Mouse (Mus musculus) layer of hippocampus, postnatal 10 days (tissue): Measurements from ENCODE around the gene Muc1. TPM values are rescaled to one million over a fixed set of nuclear protein-coding genes. Genes with fewer than 3 reads are reported as not detected.
"Not testable (repeated sequence)": the region's sequence is repeated elsewhere in the genome, so short reads cannot be mapped to it uniquely, and the experiment has no call there.

Source experiments
- DNase-seq, 2 experiments: peaks; one replicate each; pipeline ENCODE4 v3.0.0; 2021; ENCODE audit warnings: low spot score in 2 of 2
- total RNA-seq, 2 experiments: library from RNA; stranded (reverse); gene quantifications; 2 replicates each; pipeline ENCODE4 v1.2.3; 2021

The Muc1 gene
- total RNA-seq, 2 experiments from 2014 or later = 0.66 to 0.89 TPM

- DNase-seq = no peak
Measured at GRCm38 (mm10) chr3:89209731-89210130, 19.1 kb upstream of the Muc1 start.

DNA sequence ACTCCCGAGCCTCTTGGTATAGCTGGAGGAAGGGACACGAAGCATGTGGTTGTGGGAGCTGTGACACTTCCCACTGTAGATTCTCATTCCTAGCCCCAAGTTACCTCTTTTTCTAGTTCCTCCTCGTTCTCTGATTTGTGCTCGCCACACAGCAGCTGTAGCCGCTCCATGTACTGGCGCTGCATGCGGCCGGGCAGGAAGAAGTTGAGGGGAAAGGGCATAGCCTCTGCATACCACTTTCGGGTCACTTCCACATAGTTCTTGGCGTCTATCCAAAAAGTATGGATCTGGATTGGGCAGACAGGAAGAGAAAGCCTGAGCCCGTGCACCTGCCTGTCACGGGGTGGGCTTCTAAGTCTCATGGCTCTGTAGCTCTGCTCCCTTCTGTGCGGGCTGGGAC, 18.7 kb upstream of the Muc1 start:
- no peak for DNase-seq

DNA sequence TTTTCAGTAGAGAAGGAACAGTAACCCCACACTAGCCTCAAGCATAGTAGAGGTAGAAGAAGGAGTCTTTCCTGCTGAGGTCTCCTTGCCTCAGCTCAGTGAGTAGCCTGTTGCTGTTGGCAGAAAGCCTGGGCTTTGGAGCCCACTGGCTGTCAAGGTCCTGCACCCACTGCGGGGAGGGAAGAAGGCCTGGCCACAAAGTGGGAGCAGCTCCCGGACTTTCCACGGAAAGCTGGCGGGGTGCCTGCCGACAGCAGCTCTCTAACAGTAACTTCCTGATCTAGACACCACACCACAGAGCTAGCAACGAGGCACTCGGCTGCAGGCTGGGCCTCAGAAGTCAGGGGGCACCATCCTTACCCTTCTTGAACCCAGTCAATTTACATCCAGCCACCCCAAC, 18.1 kb upstream of the Muc1 start:
- DNase-seq = peak in 1 of 2 experiments; percentile 26

DNA sequence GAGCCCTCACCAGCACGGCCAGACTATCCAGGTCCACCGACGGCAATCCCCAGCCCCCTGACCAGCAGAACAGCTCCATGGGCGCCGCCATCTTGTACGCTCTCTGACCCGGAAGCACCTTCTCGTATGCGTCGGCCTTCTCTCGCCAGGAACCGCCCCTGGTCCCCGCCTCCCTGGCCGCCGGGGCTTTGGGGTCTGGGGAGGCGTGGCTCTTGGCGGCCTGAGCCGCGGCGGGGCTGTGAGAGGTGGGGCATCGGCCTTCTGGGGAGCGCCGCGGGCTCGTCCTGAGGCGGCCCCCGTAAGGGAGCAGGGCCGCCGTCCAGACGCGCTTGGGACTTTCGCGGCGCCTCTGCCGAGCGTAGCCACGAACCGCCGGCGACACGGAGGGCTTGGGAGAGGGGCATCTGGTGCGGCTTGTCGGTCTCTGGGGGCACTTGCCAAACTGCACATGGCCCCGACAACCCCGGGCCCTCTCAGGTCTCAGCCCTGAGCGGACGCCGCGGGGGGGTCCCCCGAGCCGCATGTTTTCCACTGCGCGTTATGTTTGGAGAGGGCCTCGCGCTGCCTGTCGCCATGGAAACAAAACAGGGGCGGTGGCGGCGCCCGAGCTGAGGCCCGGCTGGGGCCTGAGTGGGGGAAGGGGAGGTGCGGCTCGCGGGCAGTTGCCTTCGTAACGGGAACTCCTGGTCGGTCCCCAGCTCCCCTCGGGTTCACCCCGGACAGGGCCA, 14.9 kb upstream of the Muc1 start:
- peak; percentile 90 to 92 for DNase-seq

- DNase-seq = peak in 1 of 2 experiments; percentile 18
Measured at GRCm38 (mm10) chr3:89214681-89215411, 14.0 kb upstream of the Muc1 start, which contains the start of gene Thbs3. Thbs3 (plus strand) TSS chr3:89215180.

DNA sequence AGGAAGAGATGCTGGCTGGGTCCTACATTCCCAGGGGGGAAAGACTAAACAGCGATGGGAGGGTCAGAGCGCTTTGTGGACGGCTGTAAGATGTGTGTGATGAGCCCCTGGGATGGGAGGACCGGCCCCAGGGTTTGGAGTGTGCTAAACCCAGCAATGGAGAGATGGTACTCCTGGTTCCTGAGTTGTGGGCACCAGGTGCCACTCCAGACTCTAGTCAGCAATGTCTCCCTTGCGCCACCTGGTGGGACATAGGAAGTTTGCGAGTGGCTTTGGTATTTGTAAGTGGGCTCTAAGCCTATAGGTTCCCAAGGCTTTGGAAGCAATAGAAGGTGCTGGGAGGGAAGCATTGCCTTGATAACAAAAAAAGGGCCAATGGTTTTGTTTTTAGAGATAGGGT, 13.0 kb upstream of the Muc1 start:
- DNase-seq = peak; percentile 86 to 90

GRCm38 (mm10) chr3:89216407-89216806, 12.4 kb upstream of the Muc1 start:
- DNase-seq = not testable (repeated sequence)

DNA sequence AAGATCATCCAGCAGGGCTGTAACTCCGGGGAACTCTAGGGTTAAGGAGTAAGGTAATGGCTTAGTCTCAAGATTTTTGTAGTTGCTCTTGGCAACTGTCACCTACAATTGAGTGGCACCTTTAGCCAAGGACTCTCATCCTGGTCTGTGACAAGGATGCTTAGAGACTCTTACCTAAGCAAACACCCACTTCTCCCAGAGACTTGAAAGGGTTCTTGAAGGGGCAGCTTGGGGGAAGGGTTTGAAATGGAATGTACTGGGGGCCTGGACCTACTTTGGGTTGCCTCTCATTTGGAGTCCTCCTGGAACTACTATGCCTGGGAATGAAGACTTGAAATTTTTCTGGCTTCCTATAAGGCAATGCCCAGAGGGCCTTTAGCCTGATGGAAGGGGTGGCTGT, 10.6 kb upstream of the Muc1 start:
- no peak for DNase-seq

- no peak for DNase-seq
Measured at GRCm38 (mm10) chr3:89219546-89219945, 9.3 kb upstream of the Muc1 start.

GRCm38 (mm10) chr3:89221167-89221566, 7.7 kb upstream of the Muc1 start:
- no peak for DNase-seq

- peak in 1 of 2 experiments; percentile 21 for DNase-seq
Measured at GRCm38 (mm10) chr3:89224796-89225195, 4.1 kb upstream of the Muc1 start.

GRCm38 (mm10) chr3:89225321-89225815, 3.5 kb upstream of the Muc1 start:
- DNase-seq = no peak

DNA sequence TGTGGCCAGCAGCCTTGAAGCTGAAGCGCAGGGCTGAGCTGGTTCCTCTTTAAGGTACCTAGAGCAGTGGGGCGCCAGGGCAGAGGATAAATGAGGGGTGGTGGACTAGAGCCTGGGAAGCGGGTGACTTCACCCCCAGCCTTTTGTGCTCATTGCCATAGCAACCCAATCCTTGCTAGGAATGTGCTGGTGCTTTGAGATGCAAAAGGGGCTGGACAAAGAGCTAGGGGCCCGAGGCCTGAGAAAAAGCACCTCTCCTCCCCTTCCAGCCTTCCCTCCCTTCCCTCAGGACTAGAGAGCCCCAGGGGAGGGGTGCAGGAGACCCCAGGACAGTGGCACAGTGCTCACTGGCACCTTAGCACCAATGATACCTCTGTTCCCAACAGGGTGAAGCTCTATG, 2.9 kb upstream of the Muc1 start:
- peak in 1 of 2 experiments; percentile 62 for DNase-seq

- no peak for DNase-seq
Measured at GRCm38 (mm10) chr3:89226361-89226760, 2.5 kb upstream of the Muc1 start.

- DNase-seq = no peak
Measured at GRCm38 (mm10) chr3:89226900-89227299, 2.0 kb upstream of the Muc1 start, which contains the start of gene Mtx1. Mtx1 (minus strand) TSS chr3:89227088.

DNA sequence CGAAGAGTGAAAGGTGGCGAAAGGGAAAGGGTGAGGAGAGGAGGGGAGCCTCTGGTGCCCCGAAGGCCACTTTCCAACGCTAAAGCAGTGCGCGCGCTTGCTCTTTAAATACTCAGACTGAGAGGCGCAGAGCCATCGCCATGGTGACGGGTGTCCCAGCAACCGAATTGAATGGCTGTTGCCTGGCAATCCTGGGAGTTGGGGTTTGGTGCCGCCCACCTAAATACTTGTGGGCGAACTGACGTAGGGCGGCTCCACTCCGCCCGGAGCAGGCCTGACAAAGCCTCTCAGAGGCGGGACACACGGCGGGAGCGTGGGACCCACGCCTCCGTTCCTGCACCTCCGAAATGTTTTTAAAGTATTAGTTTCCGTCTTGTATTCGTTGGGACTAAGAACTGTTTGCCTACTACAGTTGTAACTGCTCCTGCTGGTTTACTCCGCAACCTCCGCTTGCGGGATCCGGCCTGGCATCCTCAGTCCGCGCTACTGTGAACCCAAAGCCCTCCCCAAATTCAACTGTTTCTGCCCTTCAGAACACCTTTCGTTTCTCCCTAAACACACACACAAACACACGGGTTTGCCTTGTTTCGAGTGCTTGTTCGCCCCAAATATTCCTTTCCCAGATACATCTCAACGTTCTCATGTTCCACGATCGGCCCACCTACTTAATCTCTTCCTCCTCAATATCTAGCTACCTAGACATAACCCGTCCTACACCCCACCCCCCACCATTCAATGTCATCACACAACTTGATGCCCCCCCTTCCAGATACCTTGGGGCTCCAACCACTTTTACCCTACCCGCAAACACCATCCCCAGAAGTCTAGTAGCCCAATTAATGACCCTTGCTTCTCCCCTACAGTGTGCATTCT, 1.3 kb upstream of the Muc1 start:
- peak; percentile 88 to 91 for DNase-seq

GRCm38 (mm10) chr3:89228180-89228549, 692 bp upstream of the Muc1 start:
- DNase-seq = peak; percentile 90 to 91

DNA sequence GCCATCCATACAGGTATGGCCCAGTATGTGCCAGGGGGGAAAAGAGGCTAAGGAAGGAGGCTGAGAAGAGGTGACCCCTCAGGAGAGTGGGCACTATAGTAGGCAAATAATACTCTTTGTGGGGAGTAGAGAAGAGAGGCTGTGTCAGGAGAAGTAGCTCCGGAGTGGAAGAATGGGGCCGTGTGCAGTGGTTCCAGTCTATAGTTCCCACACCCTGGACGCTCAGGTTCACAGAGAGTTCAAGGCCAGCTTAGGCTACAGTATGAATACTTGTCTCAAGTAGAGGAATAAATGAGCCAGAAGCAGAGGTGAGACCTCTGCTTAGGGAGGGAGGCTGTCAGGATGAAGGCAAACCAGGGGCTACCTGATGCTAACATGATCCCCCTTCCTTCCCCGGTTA, 419 bp downstream of the Muc1 start:
- DNase-seq = no peak

- DNase-seq = no peak
Measured at GRCm38 (mm10) chr3:89230561-89230960, 1.7 kb downstream of the Muc1 start.

DNA sequence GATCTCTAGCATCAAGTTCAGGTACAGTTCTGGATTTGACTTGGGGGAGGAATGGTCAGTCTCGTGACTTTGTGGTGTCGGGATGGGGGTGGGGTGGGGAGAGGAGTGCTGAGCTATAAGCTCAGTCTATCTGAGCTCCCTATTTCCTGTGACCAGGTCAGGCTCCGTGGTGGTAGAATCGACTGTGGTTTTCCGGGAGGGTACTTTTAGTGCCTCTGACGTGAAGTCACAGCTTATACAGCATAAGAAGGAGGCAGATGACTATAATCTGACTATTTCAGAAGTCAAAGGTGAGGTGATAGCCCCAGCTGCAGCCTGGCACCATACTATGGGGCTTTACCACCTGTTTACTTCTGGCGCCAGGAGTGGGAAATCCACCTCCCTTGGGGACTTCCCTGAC, 2.5 kb downstream of the Muc1 start:
- no peak for DNase-seq

DNA sequence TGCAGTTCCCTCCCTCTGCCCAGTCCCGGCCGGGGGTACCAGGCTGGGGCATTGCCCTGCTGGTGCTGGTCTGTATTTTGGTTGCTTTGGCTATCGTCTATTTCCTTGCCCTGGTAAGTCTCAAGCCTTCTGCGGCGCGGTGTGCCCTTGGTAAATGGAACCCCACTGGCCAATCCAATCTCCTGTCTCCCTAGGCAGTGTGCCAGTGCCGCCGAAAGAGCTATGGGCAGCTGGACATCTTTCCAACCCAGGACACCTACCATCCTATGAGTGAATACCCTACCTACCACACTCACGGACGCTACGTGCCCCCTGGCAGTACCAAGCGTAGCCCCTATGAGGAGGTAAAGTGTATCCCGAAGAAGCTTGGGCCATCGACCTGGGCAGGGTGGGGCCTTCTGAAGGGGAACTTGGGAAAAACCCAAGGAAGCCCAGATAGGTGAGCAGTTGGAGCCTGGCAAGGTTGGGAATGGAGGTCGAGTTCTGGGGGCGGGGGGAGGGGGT, 3.0 kb downstream of the Muc1 start:
- no peak for DNase-seq
